Mouse (Mus musculus): Measurements from ENCODE around the gene 4930503B20Rik.

GRCm38 (mm10) chr3:146610322-146610721 is 40.8 kb downstream of the 4930503B20Rik start:
- no peak for TF ChIP-seq CTCF (IDR thresholded peaks at IDR 0.05)
- no peak for TF ChIP-seq EP300 (IDR thresholded peaks at IDR 0.05)

Data from lung, postnatal 0 days (tissue).